Mouse (Mus musculus) right cerebral cortex, postnatal 10 days (tissue): ENCODE data around the gene Dok7.

Experiments
- DNase-seq, 2 experiments: peaks; one replicate each; pipeline ENCODE4 v3.0.0; 2021; ENCODE audit warnings: low spot score in 2 of 2

Gene Dok7

GRCm38 (mm10) chr5:35057582-35057981 is 1.0 kb downstream of the Dok7 start:
- DNase-seq, result no peak

GRCm38 (mm10) chr5:35058216-35058615 is 1.6 kb downstream of the Dok7 start:
- no peak for DNase-seq

- DNase-seq, result no peak
These were observed 3.5 kb downstream of the Dok7 start for GRCm38 (mm10) chr5:35060098-35060497.

DNA sequence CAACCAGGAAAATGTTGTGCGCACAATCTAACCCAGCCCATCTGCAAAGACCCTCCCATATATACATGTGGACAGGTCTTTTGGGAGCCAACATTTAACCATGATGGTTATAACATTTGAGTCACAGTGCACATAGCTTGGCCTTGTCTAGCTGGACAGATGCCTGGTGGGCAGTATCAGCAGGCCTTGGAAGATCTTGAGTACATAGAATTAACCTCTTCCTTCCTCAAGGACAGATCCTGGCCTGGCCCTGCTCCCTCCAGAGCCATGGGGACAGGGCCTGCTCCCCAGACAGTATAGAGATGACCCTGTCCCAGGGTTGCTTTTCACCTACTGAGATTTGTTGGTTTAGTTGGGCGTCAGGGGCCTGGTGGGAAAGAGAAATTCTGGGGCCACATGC is 13.3 kb downstream of the Dok7 start:
- no peak for DNase-seq

DNA sequence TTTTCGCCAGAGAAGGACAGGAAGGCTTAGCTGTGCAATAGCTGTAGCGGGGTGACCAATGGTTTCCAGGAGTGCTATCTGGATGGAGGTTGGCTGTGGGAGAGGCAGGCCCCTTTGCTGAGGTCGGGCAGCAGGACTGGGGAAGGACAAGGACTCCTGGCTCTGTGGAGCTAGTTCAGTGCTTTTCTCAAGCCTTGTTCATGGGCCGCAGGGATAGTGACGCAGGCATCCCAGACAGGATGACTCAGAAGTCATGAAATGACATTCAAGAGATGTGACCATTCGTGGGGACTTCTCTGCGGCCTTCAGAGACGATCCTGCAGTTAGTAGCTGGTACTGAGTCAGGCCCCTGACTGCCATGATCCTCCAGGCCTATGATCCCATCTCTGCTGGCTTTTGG is 13.7 kb downstream of the Dok7 start:
- DNase-seq, result no peak

DNA sequence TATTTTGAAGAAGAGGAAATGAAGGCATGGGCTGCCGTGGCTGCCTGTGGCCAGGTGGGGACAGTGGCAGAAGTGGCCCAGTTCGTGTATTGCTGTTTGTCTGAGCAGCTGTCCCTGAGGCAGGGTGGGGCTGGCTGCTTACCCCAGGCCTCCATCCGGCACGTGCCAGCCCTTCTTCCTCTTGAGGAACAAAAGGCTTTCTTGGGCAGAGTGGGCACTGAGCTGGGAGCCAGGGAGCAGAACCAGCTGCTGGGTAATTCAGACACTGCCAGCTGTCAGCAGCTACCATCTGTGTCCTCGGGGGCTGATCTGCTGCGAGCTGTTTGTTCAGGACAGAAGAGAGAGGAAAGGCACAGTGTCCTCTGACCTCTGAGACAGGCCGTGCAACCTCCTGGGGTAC is 14.4 kb downstream of the Dok7 start:
- peak; percentile 54 to 60 for DNase-seq

GRCm38 (mm10) chr5:35071855-35072254 is 15.3 kb downstream of the Dok7 start:
- DNase-seq, result no peak

DNA sequence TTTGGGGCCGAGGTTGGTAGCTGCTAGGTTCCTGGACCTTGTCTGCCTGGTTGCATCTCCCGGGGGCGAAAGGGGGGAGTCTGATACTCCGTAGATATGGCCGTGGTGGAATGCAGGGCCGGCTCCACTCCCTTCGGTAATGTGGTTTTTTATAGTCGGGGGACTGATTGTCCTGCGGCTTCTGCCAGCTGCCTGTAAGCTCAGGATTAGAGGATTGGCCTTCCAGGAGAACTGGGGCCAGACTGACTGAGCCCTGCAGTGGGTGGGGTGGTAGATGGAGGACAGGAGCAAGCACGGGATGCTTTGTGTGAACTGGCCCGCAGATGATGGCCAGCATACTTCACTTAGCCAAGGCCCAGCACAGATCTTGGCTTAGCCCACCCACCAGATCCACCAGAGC is 16.7 kb downstream of the Dok7 start:
- no peak for DNase-seq

DNA sequence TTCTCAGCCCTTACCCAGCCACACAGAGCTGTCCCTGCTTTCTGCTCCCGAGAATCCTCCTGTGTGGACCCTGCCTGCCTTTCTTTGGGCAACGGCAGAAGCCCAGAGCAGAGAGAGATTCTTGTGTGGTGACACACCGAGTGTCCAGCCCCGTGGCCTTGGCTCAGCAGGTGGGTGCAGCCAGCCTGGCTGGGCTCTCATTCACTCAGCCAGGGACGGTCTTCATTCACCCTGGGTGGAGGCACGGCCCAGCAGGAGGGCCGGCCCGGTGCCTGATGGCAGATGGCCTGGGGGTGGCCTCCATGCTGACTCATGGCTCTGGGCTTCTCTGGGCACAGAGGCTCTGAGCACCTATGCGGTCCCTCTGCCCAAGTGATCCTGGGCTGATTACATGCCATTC is 17.4 kb downstream of the Dok7 start:
- DNase-seq, result no peak

DNA sequence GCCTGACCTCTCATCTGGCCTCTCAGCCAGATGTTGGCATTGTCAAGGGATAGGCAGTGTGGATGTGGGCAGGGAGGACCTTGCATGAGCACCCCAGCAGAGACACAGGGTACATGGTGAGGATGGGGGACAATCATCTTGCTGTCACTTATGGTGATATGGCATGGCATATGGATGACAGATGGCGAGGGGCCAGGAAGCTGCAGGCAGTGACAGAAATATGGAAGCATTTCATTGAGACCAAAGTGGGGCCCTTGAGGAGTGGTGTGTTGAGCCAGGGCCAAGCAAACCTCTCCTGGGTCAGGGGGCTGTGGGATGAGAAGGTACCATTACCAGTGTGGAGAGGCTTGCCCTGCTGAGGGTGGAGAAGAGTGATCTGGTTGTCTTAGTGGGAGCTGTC is 19.8 kb downstream of the Dok7 start:
- DNase-seq, result no peak

DNA sequence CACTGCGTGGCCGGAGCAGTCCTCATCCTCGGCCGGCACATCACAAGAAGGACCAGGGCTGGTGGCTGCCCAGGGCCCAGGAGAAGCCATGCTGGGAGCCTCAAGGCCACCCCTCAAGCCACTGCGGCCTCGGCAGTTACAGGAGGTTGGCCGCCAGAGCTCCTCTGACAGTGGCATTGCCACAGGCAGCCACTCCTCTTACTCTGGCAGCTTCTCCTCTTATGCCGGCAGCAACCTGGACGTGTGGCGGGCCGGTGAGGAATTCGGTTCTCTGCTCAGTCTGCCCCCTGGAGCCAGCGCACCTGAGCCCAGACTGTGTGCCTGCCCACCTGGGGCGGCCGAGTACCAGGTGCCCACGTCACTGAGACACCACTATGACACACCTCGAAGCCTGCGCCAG is 22.5 kb downstream of the Dok7 start:
- no peak for DNase-seq

DNA sequence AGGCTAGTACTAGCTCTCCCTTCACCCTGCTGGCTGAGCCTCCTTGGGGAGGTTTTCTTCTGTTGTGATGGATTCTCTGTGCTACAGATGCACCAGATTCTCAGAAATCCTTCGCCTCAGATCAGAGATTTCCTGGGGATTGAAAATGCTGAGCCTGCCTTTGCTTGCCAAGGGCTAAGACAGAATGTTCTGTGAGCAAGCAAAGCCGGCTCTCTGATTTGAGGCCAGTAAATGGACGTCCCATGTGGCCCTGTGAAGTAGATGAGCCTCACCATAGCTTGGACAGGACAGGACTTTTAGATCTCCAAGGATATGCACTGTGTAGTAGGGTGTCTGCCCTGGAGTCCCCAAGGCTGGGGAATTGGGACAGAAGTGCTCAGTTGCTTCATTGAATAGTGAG is 28.3 kb downstream of the Dok7 start:
- no peak for DNase-seq

DNA sequence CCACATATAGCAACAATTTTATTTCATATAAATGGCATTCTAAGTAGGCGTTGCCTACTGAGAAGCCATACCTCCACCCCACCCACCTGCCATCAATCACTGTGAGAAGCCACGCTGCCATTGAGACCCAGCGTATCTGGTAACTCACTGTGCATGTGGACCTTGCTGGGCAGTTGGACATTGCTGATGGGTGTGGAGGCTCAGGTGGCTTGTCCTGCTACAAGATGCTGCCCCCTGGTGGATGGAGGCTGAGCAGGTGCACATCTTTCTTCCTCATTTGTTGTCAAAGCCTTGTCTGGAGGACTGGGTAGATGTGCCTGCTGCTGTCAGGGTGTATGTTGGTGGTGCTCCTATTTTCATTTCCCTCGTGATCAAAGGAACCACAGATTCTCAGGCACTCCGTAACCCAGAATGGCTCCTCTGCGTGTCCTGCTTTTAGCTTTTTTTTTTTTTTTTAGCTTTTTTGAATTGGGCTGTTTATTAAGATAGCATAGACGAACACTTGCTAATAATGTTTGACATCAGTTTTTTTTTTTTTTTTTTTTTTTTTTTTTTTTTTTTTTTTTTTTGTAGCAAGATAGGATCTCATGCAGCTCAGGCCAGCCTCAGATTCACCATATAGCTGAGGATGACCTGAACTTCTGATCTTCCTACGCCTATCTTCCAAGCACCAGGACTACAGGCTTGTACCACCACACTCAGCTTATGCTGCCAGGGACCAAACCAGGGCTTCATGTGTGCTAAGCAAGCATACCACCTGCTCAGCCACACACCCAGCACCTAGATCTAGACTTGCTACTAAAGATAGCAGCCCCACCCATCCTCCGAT is 32.4 kb downstream of the Dok7 start:
- peak; percentile 50 to 68 for DNase-seq

DNA sequence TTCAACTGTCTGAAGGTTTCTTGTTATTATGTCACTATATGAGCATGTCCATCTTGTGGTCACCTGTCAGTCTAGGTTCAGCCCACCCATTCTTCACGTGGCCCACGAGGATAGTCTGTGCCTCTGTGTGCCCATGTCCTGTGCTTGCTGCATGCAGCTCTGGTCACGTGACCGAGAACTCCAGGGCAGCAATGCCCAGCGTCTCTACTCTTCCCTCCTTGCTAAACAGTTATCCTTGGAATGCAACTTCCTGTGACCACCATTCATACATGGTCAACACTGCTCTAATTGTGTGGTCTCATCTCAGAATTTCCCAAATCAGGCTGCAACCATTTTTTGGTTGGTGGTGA is 33.0 kb downstream of the Dok7 start:
- DNase-seq, result no peak

DNA sequence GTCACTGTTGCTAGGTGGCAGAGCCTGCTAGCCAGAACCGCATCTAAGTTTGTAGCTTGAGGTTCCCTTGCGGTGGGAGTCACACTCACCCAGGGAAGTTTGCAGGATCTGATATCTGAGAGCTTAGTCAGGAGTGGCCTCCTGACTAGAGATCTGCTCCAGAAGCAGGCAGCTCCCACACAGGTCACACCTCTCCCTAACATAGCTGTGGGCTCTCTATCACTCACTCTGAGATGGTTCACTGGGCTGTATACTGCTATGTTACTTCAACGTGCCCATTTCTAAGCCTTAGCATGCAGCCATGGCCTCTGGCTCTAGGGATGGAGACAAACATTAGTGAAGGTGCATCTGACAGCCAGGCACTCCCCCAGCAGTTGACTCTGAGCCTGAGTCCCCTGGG is 35.1 kb downstream of the Dok7 start:
- DNase-seq, result no peak

DNA sequence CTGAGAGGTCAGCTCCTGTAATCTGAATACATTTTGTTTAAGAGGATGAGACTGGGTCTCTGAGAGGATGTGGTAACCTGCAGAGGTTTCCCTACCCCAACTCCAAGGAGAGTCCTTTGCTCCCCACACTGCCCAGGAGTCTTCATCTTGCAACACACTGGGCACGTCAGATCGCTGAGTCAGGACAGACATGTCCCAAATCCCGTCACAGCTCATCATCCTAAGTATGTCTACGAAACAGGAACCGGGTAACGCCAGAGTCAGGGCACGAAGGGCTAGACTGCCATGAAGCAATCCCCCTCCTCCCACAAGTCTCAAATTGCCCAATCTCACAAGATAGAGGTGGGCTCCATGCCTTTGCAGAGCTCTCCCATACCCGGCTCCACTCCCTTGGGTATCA is 46.5 kb downstream of the Dok7 start:
- DNase-seq, result no peak

- no peak for DNase-seq
These were observed 47.0 kb downstream of the Dok7 start for GRCm38 (mm10) chr5:35103528-35103927.

GRCm38 (mm10) chr5:35104183-35104959 is 47.8 kb downstream of the Dok7 start:
- DNase-seq, result no peak

GRCm38 (mm10) chr5:35104960-35105921 is 48.7 kb downstream of the Dok7 start, which contains the start of gene Lrpap1:
Gene Lrpap1, minus strand, starts transcription at chr5:35105766.
- peak; percentile 93 to 94 for DNase-seq

GRCm38 (mm10) chr5:35105922-35106298 is 49.3 kb downstream of the Dok7 start:
- no peak for DNase-seq

- no peak for DNase-seq
These were observed 55.9 kb downstream of the Dok7 start for GRCm38 (mm10) chr5:35112444-35112843.

DNA sequence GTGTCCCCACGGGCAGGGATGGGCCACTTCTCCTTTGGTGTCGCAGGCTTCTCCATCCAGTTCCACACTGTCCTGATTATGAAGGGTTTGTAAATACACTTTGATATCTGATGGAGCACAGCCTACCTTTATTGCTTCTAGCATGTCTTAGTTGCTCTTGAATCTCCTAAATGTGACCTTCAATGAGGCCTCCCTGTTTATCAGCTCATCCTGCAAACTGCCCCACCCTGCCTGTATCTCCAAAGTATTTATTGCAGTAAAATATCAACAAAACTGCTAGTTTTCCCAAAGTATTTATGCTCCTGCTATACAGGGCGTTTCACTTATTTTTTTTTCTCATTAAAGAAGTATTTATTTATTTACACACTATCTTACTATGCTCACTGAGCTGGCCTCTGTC is 59.4 kb downstream of the Dok7 start:
- no peak for DNase-seq
